Comparison of ENCODE assay signal across 22 mouse cellular contexts in genomic region chr1:20832473-20833140, GRCm38 (mm10). TPM values are rescaled to one million over a fixed set of nuclear protein-coding genes. Genes with fewer than 3 reads are reported as not detected.
DNase-seq lines count a peak whose midpoint lies in the region; ATAC-seq lines count a peak whose summit lies in the region.
"Had no signal": no experiment of that assay in that cellular context is flagged by ENCODE, and none has a peak within 500 bp of the region (broad histone marks: within the 10 kb centered on the region; RNA-seq: fewer than 3 reads in every experiment).

No protein-coding gene starts in this region.

- no peak overlapping the region for H3K4me2 ChIP-seq in midbrain, embryonic 11.5 days
- no peak overlapping the region for H3K4me2 ChIP-seq in midbrain, embryonic 14.5 days (ENCODE audit: low read length)
- peak overlapping the region; percentile 28 for H3K4me2 ChIP-seq in liver, embryonic 13.5 days
- H3K4me2 ChIP-seq: heart, embryonic 13.5 days; limb, embryonic 15.5 days; neural tube, embryonic 13.5 days had no signal

- H3K9ac ChIP-seq in midbrain, embryonic 11.5 days (ENCODE audit: low read length) = no peak overlapping the region
- no peak overlapping the region for H3K9ac ChIP-seq in midbrain, embryonic 14.5 days (replicated peaks; ENCODE audit: low read length)
- H3K9ac ChIP-seq in liver, embryonic 13.5 days = no peak overlapping the region
- H3K9ac ChIP-seq: heart, embryonic 13.5 days; limb, embryonic 15.5 days; neural tube, embryonic 13.5 days had no signal

- peak; percentile 38 for DNase-seq in embryo, embryonic 10 days (ENCODE audit: low spot score)
- no peak for DNase-seq in embryo, embryonic 10.5 days (ENCODE audit: low spot score)
- DNase-seq in midbrain, embryonic 11.5 days (ENCODE audit: low spot score, missing footprints) = peak; percentile 75
- no peak for DNase-seq in midbrain, embryonic 14.5 days
- DNase-seq in liver, embryonic 13.5 days = no peak
- no peak for DNase-seq in left cerebral cortex, postnatal 25 days (ENCODE audit: low spot score in 2 of 2)
- no peak for DNase-seq in cerebellum, adult 11 months
- no peak for DNase-seq in urinary bladder, postnatal 14 days (ENCODE audit: low spot score)
- DNase-seq: cerebellum, adult 9-10 months; gastrocnemius, postnatal 14 days; heart, postnatal 4 days; thymus, postnatal 14 days had no signal

- H3K27me3 ChIP-seq in midbrain, embryonic 11.5 days (ENCODE audit: control insufficient read depth, insufficient read depth, low read length) = no peaks in the 10 kb centered on the region
- H3K27me3 ChIP-seq in midbrain, embryonic 14.5 days (ENCODE audit: control insufficient read depth, insufficient read depth, low read length) = no peaks in the 10 kb centered on the region
- H3K27me3 ChIP-seq in liver, embryonic 13.5 days = no peaks in the 10 kb centered on the region
- H3K27me3 ChIP-seq: heart, embryonic 13.5 days; limb, embryonic 15.5 days; neural tube, embryonic 13.5 days had no signal

- H3K4me1 ChIP-seq in midbrain, embryonic 11.5 days (ENCODE audit: control insufficient read depth, insufficient read depth, low read length) = no peaks in the 10 kb centered on the region
- no peaks in the 10 kb centered on the region for H3K4me1 ChIP-seq in midbrain, embryonic 14.5 days (ENCODE audit: control insufficient read depth, insufficient read depth, low read length)
- peaks cover 12% of the 10 kb centered on the region for H3K4me1 ChIP-seq in liver, embryonic 13.5 days (replicated peaks)
- H3K4me1 ChIP-seq: embryonic facial prominence, embryonic 10.5 days; heart, embryonic 13.5 days; limb, embryonic 15.5 days; neural tube, embryonic 13.5 days had no signal

- 73% methylated on average over 5 of the region's 5 CpGs for WGBS in midbrain, embryonic 11.5 days
- WGBS in midbrain, embryonic 14.5 days = 76% methylated on average over 5 of the region's 5 CpGs
- WGBS in liver, embryonic 13.5 days (ENCODE audit: insufficient replicate concordance) = 54% methylated on average over 5 of the region's 5 CpGs

- no peak for ATAC-seq in midbrain, embryonic 11.5 days (ENCODE audit: low FRiP score)
- no peak for ATAC-seq in midbrain, embryonic 14.5 days (ENCODE audit: low FRiP score, low TSS enrichment)
- peak; percentile 92 for ATAC-seq in liver, embryonic 13.5 days (ENCODE audit: low read depth)
- ATAC-seq: forebrain, embryonic 16.5 days had no signal

- no peaks in the 10 kb centered on the region for H3K9me3 ChIP-seq in midbrain, embryonic 11.5 days (ENCODE audit: control insufficient read depth, low read length)
- no peaks in the 10 kb centered on the region for H3K9me3 ChIP-seq in midbrain, embryonic 14.5 days (ENCODE audit: control insufficient read depth, low read length)
- H3K9me3 ChIP-seq in liver, embryonic 13.5 days (replicated peaks) = no peaks in the 10 kb centered on the region
- H3K9me3 ChIP-seq: embryonic facial prominence, embryonic 10.5 days; heart, embryonic 13.5 days; limb, embryonic 15.5 days; neural tube, embryonic 13.5 days had no signal

- H3K4me3 ChIP-seq in midbrain, embryonic 11.5 days (ENCODE audit: low read depth, low read length) = no peak overlapping the region
- H3K4me3 ChIP-seq in midbrain, embryonic 14.5 days (replicated peaks; ENCODE audit: low read depth, low read length) = no peak overlapping the region
- no peak overlapping the region for H3K4me3 ChIP-seq in liver, embryonic 13.5 days (replicated peaks)
- H3K4me3 ChIP-seq: embryonic facial prominence, embryonic 10.5 days; erythroblast, embryonic 14.5 days; heart, embryonic 13.5 days; limb, embryonic 15.5 days; neural tube, embryonic 13.5 days had no signal

- intact Hi-C loops in left cerebral cortex, postnatal 25 days (cut with DNase I) = no loop called here

- no peaks in the 10 kb centered on the region for H3K36me3 ChIP-seq in midbrain, embryonic 11.5 days (ENCODE audit: control insufficient read depth, insufficient read depth, low read length)
- no peaks in the 10 kb centered on the region for H3K36me3 ChIP-seq in midbrain, embryonic 14.5 days (ENCODE audit: control insufficient read depth, insufficient read depth, low read length)
- H3K36me3 ChIP-seq in liver, embryonic 13.5 days = no peaks in the 10 kb centered on the region
- H3K36me3 ChIP-seq: embryonic facial prominence, embryonic 10.5 days; heart, embryonic 13.5 days; limb, embryonic 15.5 days; neural tube, embryonic 13.5 days had no signal

- no peak overlapping the region for H3K27ac ChIP-seq in midbrain, embryonic 11.5 days (ENCODE audit: low read depth, low read length)
- H3K27ac ChIP-seq in midbrain, embryonic 14.5 days (replicated peaks; ENCODE audit: low read depth, low read length) = no peak overlapping the region
- H3K27ac ChIP-seq in liver, embryonic 13.5 days = peak overlapping the region; percentile 29
- H3K27ac ChIP-seq: embryonic facial prominence, embryonic 10.5 days; heart, embryonic 13.5 days; kidney, postnatal 0 days; limb, embryonic 15.5 days; neural tube, embryonic 13.5 days had no signal

RNA-seq across cellular contexts. Expression of gene Mcm3, which starts 12.5 kb away (rescaled TPM):
- polyA plus RNA-seq in midbrain, embryonic 11.5 days (2014; fragmentation: Nextera tagmentation; extraction: Ambion mirVana) = 195 and 210 TPM in 2 replicates
- polyA plus RNA-seq in midbrain, embryonic 14.5 days (2014; fragmentation: Nextera tagmentation; extraction: Ambion mirVana) = 16.6 and 28.3 TPM in 2 replicates
- polyA plus RNA-seq in liver, embryonic 13.5 days (2015; fragmentation: Nextera tagmentation; extraction: Ambion mirVana) = 180 and 199 TPM in 2 replicates
- total RNA-seq in left cerebral cortex, postnatal 25 days (2021) = 1 to 10 TPM; 2.2 to 3.1 TPM

RNA-seq across cellular contexts. Expression of gene Il17f, which starts 42.2 kb away (rescaled TPM):
- 0.14 TPM in 1 of 2 replicates, not detected in the other for polyA plus RNA-seq in midbrain, embryonic 11.5 days (2014; fragmentation: Nextera tagmentation; extraction: Ambion mirVana)
- not detected in 2 replicates for polyA plus RNA-seq in midbrain, embryonic 14.5 days (2014; fragmentation: Nextera tagmentation; extraction: Ambion mirVana)
- 0.27 TPM in 1 of 2 replicates, not detected in the other for polyA plus RNA-seq in liver, embryonic 13.5 days (2015; fragmentation: Nextera tagmentation; extraction: Ambion mirVana)
- total RNA-seq in left cerebral cortex, postnatal 25 days (2021) = not detected
- total RNA-seq: gastrocnemius, postnatal 14 days; left cerebral cortex, postnatal 10 days; monocyte, adult 5-6 weeks had no signal
- polyA plus RNA-seq: erythroblast, embryonic 14.5 days; forebrain, embryonic 16.5 days; heart, embryonic 13.5 days; kidney, postnatal 0 days; neural tube, embryonic 13.5 days; stomach, embryonic 14.5 days had no signal

RNA-seq across cellular contexts. Expression of gene Paqr8, which starts 57.8 kb away (rescaled TPM):
- polyA plus RNA-seq in midbrain, embryonic 11.5 days (2014; fragmentation: Nextera tagmentation; extraction: Ambion mirVana) = 7.2 and 7.7 TPM in 2 replicates
- 25.7 and 26.7 TPM in 2 replicates for polyA plus RNA-seq in midbrain, embryonic 14.5 days (2014; fragmentation: Nextera tagmentation; extraction: Ambion mirVana)
- 0.44 and 0.48 TPM in 2 replicates for polyA plus RNA-seq in liver, embryonic 13.5 days (2015; fragmentation: Nextera tagmentation; extraction: Ambion mirVana)
- 100 to 1,000 TPM; 116 to 117 TPM for total RNA-seq in left cerebral cortex, postnatal 25 days (2021)

Comparison
In these comparisons a context has a peak if more than half of its experiments do, and no peak if none do; other contexts are left out.
1. DNase-seq: peak in embryo, embryonic 10 days (single experiment) and midbrain, embryonic 11.5 days (single experiment); none in embryo, embryonic 10.5 days (single experiment), midbrain, embryonic 14.5 days (single experiment), liver, embryonic 13.5 days (single experiment), left cerebral cortex, postnatal 25 days (0 of 2), cerebellum, adult 11 months (single experiment) and urinary bladder, postnatal 14 days (single experiment).